Mouse (Mus musculus) olfactory bulb, adult 2 months (tissue): ENCODE results near the gene R3hdm4.

Experiments used
- CTCF ChIP-seq: fragments of 200-500 bp; IDR thresholded peaks from 2 replicates; pipeline ENCODE4 v1.5.1; 2012; ENCODE audit warnings: low read depth, mild to moderate bottlenecking, low read length, moderate library complexity; ENCODE audit not compliant: insufficient read depth
- POLR2A ChIP-seq: fragments of 200-500 bp; IDR thresholded peaks from 2 replicates; pipeline ENCODE4 v1.6.1; 2012; ENCODE audit warnings: mild to moderate bottlenecking, low read depth, low read length, moderate library complexity; ENCODE audit not compliant: insufficient read depth

DNA sequence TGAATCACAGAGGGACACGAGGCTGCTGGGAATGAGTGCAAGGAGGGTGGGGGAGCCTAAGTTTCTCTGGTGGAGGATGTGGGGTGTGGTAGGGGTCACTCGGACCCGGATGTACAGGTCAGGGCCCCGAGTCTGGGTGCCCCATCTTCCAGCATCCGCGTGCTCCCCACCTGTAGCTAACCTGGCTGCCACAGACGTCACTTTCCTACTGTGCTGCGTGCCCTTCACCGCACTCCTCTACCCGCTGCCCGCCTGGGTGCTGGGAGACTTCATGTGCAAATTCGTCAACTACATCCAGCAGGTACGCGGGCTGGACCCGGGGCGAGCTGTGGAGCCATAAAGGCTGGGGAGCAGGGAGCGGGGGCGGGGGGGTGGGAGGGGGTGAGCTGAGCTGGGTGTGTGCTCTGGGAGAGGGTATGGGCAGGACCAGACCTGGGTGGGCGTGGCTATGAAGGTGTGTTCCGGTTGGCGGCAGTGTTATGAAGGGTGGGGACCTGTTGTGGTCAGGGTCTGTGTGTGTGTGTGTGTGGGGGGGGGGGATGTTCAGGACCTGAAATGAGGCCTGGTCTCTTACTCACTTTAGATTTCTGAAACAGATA lies 1.7 kb downstream of the R3hdm4 start:
- TF ChIP-seq POLR2A (no peak), CTCF (no peak)
